Mouse (Mus musculus) embryonic facial prominence, embryonic 11.5 days (tissue): ENCODE results near the gene Mxd3. TPM values are rescaled to one million over a fixed set of nuclear protein-coding genes. Genes with fewer than 3 reads are reported as not detected.

Experiments
- ATAC-seq: fragments of 200-750 bp; cut with Nextera tagmentation; replicated peaks from 2 replicates; pipeline ENCODE4 v1.8.0; 2017; ENCODE audit warnings: low read depth; ENCODE audit not compliant: insufficient number of reproducible peaks, low FRiP score, low TSS enrichment
- DNase-seq: peaks from one replicate; pipeline ENCODE4 v3.0.0-alpha.2; 2015; ENCODE audit warnings: low spot score
- H3K27ac ChIP-seq: fragments of 300-500 bp; sonication (generic); replicated peaks from 2 replicates; pipeline ENCODE4 v1.5.1; 2014; ENCODE audit warnings: mild to moderate bottlenecking, low read depth, low read length, control low read depth
- H3K27me3 ChIP-seq: fragments of 300-500 bp; sonication (generic); 2 replicates; pipeline ENCODE4 v1.6.1; 2014; ENCODE audit warnings: mild to moderate bottlenecking, low read length, moderate library complexity, mixed read lengths; ENCODE audit not compliant: control insufficient read depth, insufficient read depth
- H3K36me3 ChIP-seq: fragments of 300-500 bp; sonication (generic); replicated peaks from 2 replicates; pipeline ENCODE4 v1.6.1; 2014; ENCODE audit warnings: low read depth, mild to moderate bottlenecking, low read length, moderate library complexity, mixed read lengths; ENCODE audit not compliant: control insufficient read depth, insufficient read depth
- H3K4me1 ChIP-seq: fragments of 300-500 bp; sonication (generic); 2 replicates; pipeline ENCODE4 v1.6.1; 2014; ENCODE audit warnings: low read length, mixed read lengths; ENCODE audit not compliant: control insufficient read depth, insufficient read depth
- H3K4me2 ChIP-seq: fragments of 300-500 bp; sonication (generic); 2 replicates; pipeline ENCODE4 v1.6.1; 2014; ENCODE audit warnings: low read depth, mild to moderate bottlenecking, control low read depth, low read length, moderate library complexity
- H3K4me3 ChIP-seq: fragments of 300-500 bp; sonication (generic); 2 replicates; pipeline ENCODE4 v1.5.1; 2014; ENCODE audit warnings: low read depth, low read length, control low read depth
- H3K9ac ChIP-seq: fragments of 300-500 bp; sonication (generic); replicated peaks from 2 replicates; pipeline ENCODE4 v1.6.1; 2014; ENCODE audit warnings: mild to moderate bottlenecking, control low read depth, low read length
- H3K9me3 ChIP-seq: fragments of 300-500 bp; sonication (generic); replicated peaks from 2 replicates; pipeline ENCODE4 v1.6.1; 2016; ENCODE audit warnings: mild to moderate bottlenecking, low read length, inconsistent platforms, mixed read lengths; ENCODE audit not compliant: control insufficient read depth
- WGBS: fragments of 180-500 bp; shearing (Covaris S2); extraction: QIAGEN DNeasy Blood & Tissue Kit; methylation state at CpG from one replicate; pipeline ENCODE4 v1.1.7; 2014; 5-methylcytosine and 5-hydroxymethylcytosine counted together
- polyA plus RNA-seq: library from polyadenylated mRNA; unstranded; fragments of >200 nt; fragmentation: Nextera tagmentation; extraction: Ambion mirVana; gene quantifications from 2 replicates; pipeline ENCODE4 v1.2.1, GENCODE M21; 2014

The Mxd3 gene
- polyA plus RNA-seq, 1 experiment from 2014 or later, result 24.1 TPM

DNA sequence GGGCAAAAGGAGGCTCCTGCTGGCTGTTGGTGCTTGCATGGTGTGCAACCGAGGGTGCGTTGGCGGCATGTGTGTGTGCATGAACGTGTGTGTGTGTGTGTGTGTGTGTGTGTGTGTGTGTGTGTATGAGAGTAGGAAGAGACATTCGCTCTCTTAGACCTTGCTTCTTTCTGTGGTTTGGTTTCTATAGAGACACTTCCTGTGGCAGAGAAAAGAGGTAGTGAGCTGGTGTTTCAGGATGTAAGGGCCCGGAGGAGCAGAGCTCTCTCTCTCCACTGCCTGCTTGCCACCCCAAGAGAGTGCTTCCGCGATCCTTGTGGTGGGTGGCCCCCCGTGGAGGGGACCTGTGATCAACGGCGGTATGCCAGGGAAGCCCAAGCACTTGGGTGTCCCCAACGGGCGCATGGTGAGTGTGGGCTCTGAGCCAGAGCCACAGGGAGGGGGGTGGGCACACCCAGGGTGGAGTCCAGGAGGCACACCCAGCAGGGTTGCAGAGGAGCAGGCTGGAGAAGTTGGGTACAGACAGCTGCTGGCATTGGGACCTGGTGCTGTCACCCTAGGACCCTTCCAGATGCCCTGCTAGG, 40.0 kb upstream of the Mxd3 start, which contains the start of gene Rgs14:
Gene Rgs14, plus strand, starts transcription at position 202 of the 584 bp plus-strand sequence.
- H3K9me3 ChIP-seq, result no peaks in the 10 kb centered on the region
- no peak within 1 kb of the TSS for H3K9ac ChIP-seq
- no peak for ATAC-seq
- H3K4me1 ChIP-seq, result no peaks in the 10 kb centered on the region
- H3K27ac ChIP-seq, result no peak within 1 kb of the TSS
- H3K4me3 ChIP-seq, result no peak within 1 kb of the TSS
- no peaks in the 10 kb centered on the region for H3K27me3 ChIP-seq
- 59% methylated on average over 13 of the region's 13 CpGs for WGBS
- no peaks in the 10 kb centered on the region for H3K36me3 ChIP-seq
- no peak for DNase-seq
- no peak within 1 kb of the TSS for H3K4me2 ChIP-seq

DNA sequence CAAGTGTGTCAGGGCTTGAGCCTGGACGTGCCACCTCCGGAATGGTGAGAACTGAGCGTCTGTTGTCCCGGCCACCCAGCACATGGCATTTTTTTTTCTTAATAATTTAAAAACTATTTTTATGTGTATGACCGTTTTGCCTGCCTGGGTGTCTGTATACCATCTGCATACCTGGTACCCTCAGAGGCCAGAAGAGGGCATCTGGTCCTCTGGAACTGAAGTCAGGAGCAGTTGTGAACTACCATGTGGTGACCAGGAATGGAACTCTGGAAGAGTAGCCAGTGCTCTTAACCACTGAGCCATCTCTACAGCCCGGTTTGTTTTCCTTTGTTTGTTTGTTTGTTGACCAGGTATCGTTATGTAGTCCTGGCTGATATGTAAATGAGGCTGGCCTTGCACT, 38.8 kb upstream of the Mxd3 start:
- Histone ChIP-seq H3K9ac (no peak overlapping the region), H3K36me3 (no peaks in the 10 kb centered on the region), H3K9me3 (no peaks in the 10 kb centered on the region), H3K27me3 (no peaks in the 10 kb centered on the region), H3K4me2 (no peak overlapping the region), H3K27ac (no peak overlapping the region), H3K4me3 (no peak overlapping the region), H3K4me1 (no peaks in the 10 kb centered on the region)
- no peak for ATAC-seq
- DNase-seq, result no peak
- WGBS, result 79% methylated on average over 7 of the region's 7 CpGs

DNA sequence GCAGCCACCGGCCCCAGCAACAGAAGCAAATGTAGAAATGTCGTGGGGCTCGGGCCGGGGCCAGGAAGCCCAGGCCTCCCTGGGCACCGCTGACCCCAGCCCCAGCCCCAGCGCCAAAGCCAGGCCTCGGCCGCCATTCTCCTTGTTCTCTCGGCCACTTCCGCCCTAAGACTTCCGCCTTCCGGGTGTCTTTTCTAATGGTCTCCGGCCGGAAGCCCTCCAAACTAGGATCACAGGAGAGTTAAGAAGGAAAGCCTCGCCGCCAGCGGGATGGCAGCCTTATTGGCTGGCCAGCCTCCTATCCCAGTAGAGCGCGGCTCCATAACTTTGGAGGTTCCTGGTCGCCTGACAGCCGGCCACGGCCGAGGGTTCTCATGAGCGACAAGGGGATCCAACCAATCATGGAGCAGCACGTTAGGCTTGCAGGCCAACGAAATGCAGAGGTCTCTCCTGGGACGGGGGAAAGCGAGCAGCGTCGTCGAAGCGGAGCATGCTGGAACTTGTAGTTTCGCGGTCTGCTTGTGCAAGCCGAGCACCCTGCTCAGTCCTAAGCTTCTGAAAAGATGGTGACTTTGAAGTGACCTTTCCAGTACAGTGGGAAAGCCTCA, 32.9 kb upstream of the Mxd3 start, which contains the start of gene Lman2:
Gene Lman2, minus strand, starts transcription at position 331 of the 608 bp plus-strand sequence.
- ATAC-seq (peak; percentile 98), DNase-seq (peak; percentile 100)
- peak within 1 kb of the TSS; percentile 74 for H3K4me2 ChIP-seq
- H3K9me3 ChIP-seq, result no peaks in the 10 kb centered on the region
- peak within 1 kb of the TSS; percentile 80 for H3K27ac ChIP-seq
- peak within 1 kb of the TSS; percentile 87 for H3K9ac ChIP-seq
- no peaks in the 10 kb centered on the region; the same call in 1 of the 2 replicates for H3K27me3 ChIP-seq
- WGBS, result under 1% methylated on average over 35 of the region's 35 CpGs
- no peaks in the 10 kb centered on the region; the same call in 1 of the 2 replicates for H3K4me1 ChIP-seq
- H3K4me3 ChIP-seq, result peak within 1 kb of the TSS; percentile 98
- H3K36me3 ChIP-seq, result no peaks in the 10 kb centered on the region

DNA sequence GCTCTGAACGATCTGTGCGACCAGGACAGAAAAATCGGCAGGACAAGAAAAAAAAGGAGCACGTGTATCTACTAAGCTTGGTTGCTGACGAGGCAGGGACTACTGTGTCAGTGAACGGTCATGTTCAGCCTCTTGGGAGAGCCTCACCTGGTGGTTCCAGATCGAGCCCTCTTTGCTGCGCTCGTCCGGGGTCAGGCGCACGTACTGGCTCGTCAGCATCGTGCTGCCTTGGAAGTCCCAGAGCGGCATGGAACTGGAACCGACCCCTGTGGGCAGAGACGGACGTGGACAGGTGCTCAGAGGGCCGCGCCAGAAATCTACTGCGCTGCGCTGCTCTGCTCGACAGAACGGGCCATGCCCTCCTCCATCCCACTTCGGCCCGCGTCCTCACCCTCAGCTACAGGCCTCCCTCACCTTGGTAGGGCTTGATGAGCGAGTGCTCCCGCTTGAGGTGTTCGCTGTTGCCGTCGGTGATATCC, 32.4 kb upstream of the Mxd3 start:
- Histone ChIP-seq H3K4me1 (no peaks in the 10 kb centered on the region; the same call in 1 of the 2 replicates), H3K9ac (peak overlapping the region; percentile 87), H3K36me3 (no peaks in the 10 kb centered on the region), H3K27me3 (no peaks in the 10 kb centered on the region; the same call in 1 of the 2 replicates), H3K27ac (peak overlapping the region; percentile 80), H3K4me3 (peak overlapping the region; percentile 98), H3K9me3 (no peaks in the 10 kb centered on the region), H3K4me2 (peak overlapping the region; percentile 74)
- under 1% methylated on average over 32 of the region's 32 CpGs for WGBS
- DNase-seq (peak; percentile 3), ATAC-seq (peak; percentile 46)

DNA sequence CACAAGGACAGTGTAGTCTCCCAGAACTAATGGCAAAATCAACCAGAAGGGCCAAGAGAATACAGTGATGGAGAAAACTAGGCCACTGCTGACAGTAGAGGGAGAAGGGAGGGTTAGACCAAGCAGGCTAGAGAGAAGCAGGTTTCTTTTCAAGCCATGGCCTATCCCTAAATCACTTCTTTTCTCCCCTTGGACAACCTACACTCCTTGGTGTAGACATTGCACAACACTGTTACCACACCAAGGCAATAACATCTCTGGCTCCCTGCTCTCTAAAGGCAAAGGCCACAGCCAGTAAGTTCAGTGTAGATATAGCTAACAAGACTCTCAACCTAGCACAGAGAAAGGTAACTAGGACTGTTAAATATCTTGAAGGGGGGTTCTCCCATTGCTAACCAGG, 31.5 kb upstream of the Mxd3 start:
- Histone ChIP-seq H3K9ac (no peak overlapping the region), H3K4me1 (no peaks in the 10 kb centered on the region; the same call in 1 of the 2 replicates), H3K27me3 (no peaks in the 10 kb centered on the region; the same call in 1 of the 2 replicates), H3K27ac (no peak overlapping the region), H3K4me2 (peak overlapping the region; percentile 74), H3K9me3 (no peaks in the 10 kb centered on the region), H3K4me3 (peak overlapping the region; percentile 98), H3K36me3 (no peaks in the 10 kb centered on the region)
- DNase-seq, result no peak
- no peak for ATAC-seq

DNA sequence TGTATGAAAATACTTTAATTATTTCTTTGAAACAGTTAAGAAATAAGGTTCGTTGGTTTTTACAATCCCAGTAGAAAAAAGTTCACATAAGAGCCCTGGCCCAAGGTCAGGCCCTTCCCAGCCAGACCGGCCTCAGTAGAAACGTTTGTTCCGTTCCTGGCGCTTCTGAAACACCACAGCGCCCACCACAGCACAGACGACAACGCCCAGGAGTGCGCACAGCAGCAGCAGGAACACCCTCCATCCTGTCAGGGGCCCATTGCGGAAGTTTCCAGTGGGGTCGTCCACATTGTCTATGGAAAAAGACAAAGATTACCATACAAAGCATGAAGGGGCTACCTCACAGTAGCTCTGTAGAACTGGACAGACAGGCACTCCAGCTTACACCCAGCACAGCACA, 17.1 kb upstream of the Mxd3 start:
- 84% methylated on average over 11 of the region's 11 CpGs for WGBS
- H3K36me3 ChIP-seq, result peaks cover 30% of the 10 kb centered on the region
- H3K4me3 ChIP-seq, result no peak overlapping the region
- H3K27me3 ChIP-seq, result no peaks in the 10 kb centered on the region
- ATAC-seq (no peak), DNase-seq (no peak)
- no peak overlapping the region for H3K4me2 ChIP-seq
- no peaks in the 10 kb centered on the region for H3K9me3 ChIP-seq
- no peak overlapping the region for H3K9ac ChIP-seq
- H3K4me1 ChIP-seq, result no peaks in the 10 kb centered on the region
- H3K27ac ChIP-seq, result no peak overlapping the region

DNA sequence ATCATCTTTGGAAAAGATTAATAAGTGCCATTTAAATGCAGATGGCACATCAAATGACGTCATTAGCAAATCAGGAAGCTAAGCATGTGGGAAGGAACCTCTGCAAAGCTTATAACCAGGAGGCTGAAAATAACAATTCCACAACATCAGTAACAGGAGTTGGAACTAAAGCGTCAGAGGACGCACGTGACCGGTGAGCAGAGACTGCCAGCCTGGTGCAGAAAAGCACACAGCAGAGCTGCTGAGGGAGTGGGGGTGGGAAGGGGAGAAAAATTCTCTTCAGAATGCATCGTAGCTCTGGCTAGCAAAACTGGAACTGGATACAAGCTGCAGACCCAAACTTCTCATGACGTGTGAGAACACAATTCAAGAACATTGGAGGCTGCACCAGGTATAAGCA, 14.7 kb upstream of the Mxd3 start:
- Histone ChIP-seq H3K27me3 (no peaks in the 10 kb centered on the region), H3K27ac (no peak overlapping the region), H3K9me3 (no peaks in the 10 kb centered on the region), H3K4me3 (no peak overlapping the region), H3K36me3 (peaks cover 19% of the 10 kb centered on the region), H3K4me2 (no peak overlapping the region), H3K4me1 (no peaks in the 10 kb centered on the region), H3K9ac (no peak overlapping the region)
- no peak for ATAC-seq
- no peak for DNase-seq
- 86% methylated on average over 7 of the region's 7 CpGs for WGBS

DNA sequence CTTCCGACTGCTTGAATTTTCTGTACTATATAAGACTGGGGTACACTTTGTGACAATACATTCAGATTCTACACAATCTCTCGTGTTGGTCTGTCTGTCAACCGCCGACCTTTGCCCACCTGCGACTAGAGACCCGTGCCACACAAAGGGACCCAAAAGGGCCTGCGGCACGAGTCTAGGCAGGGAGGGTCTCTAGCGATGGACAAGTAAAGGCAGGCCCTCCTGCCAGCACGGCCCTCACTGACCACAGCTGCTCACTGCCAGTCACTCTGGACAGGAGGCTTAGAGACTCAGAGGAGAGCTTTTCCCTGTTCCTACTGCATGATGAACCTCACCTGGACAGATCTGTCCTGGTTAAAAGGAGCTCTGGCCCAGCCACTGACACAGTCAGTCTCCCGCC, 12.8 kb upstream of the Mxd3 start:
- H3K27me3 ChIP-seq, result no peaks in the 10 kb centered on the region
- H3K9me3 ChIP-seq, result no peaks in the 10 kb centered on the region
- 43% methylated on average over 11 of the region's 11 CpGs for WGBS
- no peak overlapping the region for H3K27ac ChIP-seq
- H3K4me3 ChIP-seq, result no peak overlapping the region
- ATAC-seq (no peak), DNase-seq (no peak)
- H3K4me1 ChIP-seq, result no peaks in the 10 kb centered on the region
- no peak overlapping the region for H3K4me2 ChIP-seq
- no peak overlapping the region for H3K9ac ChIP-seq
- H3K36me3 ChIP-seq, result peaks cover 19% of the 10 kb centered on the region; the same call in 1 of the 2 replicates
